Mouse (Mus musculus): ENCODE measurements around the gene Apbb1. TPM values are rescaled to one million over a fixed set of nuclear protein-coding genes. Genes with fewer than 3 reads are reported as not detected.

Apbb1 gene
- polyA plus RNA-seq, 1 experiment, result 16.8 TPM

- Histone ChIP-seq H3K27me3 (ENCODE audit: control insufficient read depth, insufficient read depth, low read length) (no peaks in the 10 kb centered on the region), H3K27ac (ENCODE audit: insufficient read depth, low read depth, low read length) (no peak overlapping the region), H3K4me1 (ENCODE audit: control insufficient read depth, insufficient read depth, insufficient read length, low read length) (no peaks in the 10 kb centered on the region), H3K4me3 (ENCODE audit: low read depth, low read length) (no peak overlapping the region), H3K36me3 (ENCODE audit: control insufficient read depth, insufficient read depth, low read length) (no peaks in the 10 kb centered on the region)
- WGBS, result 75% methylated on average over 3 of the region's 3 CpGs
- TF ChIP-seq POLR2A (IDR thresholded peaks at IDR 0.05; ENCODE audit: low read depth, low read length) (no peak), CTCF (IDR thresholded peaks at IDR 0.05; ENCODE audit: extremely low read depth, insufficient read length, insufficient replicate concordance, low read depth, low read length) (no peak)
Measured at GRCm38 (mm10) chr7:105563367-105563766, 18.1 kb downstream of the Apbb1 start.

GRCm38 (mm10) chr7:105562317-105562716 lies 19.1 kb downstream of the Apbb1 start:
- TF ChIP-seq POLR2A (IDR thresholded peaks at IDR 0.05; ENCODE audit: low read depth, low read length) (no peak), CTCF (IDR thresholded peaks at IDR 0.05; ENCODE audit: extremely low read depth, insufficient read length, insufficient replicate concordance, low read depth, low read length) (no peak)
- 69% methylated on average over 3 of the region's 3 CpGs for WGBS
- Histone ChIP-seq H3K36me3 (ENCODE audit: control insufficient read depth, insufficient read depth, low read length) (0 out of 2 replicates have a peak, but pooled peaks cover 2% of the 10 kb centered on the region), H3K4me3 (ENCODE audit: low read depth, low read length) (no peak overlapping the region), H3K27ac (ENCODE audit: insufficient read depth, low read depth, low read length) (no peak overlapping the region), H3K27me3 (ENCODE audit: control insufficient read depth, insufficient read depth, low read length) (no peaks in the 10 kb centered on the region), H3K4me1 (ENCODE audit: control insufficient read depth, insufficient read depth, insufficient read length, low read length) (no peaks in the 10 kb centered on the region)

- H3K4me3 ChIP-seq (ENCODE audit: low read depth, low read length), result no peak overlapping the region
- H3K27me3 ChIP-seq (ENCODE audit: control insufficient read depth, insufficient read depth, low read length), result no peaks in the 10 kb centered on the region
- TF ChIP-seq POLR2A (IDR thresholded peaks at IDR 0.05; ENCODE audit: low read depth, low read length) (no peak), CTCF (IDR thresholded peaks at IDR 0.05; ENCODE audit: extremely low read depth, insufficient read length, insufficient replicate concordance, low read depth, low read length) (no peak)
- H3K27ac ChIP-seq (ENCODE audit: insufficient read depth, low read depth, low read length), result no peak overlapping the region
- H3K4me1 ChIP-seq (ENCODE audit: control insufficient read depth, insufficient read depth, insufficient read length, low read length), result peaks cover 2% of the 10 kb centered on the region; the same call in 1 of the 2 replicates
- 0 out of 2 replicates have a peak, but pooled peaks cover 3% of the 10 kb centered on the region for H3K36me3 ChIP-seq (ENCODE audit: control insufficient read depth, insufficient read depth, low read length)
- WGBS, result 88% methylated on average over 9 of the region's 9 CpGs
Measured at GRCm38 (mm10) chr7:105559016-105559415, 22.4 kb downstream of the Apbb1 start.

GRCm38 (mm10) chr7:105557671-105558070 lies 23.8 kb downstream of the Apbb1 start:
- TF ChIP-seq POLR2A (IDR thresholded peaks at IDR 0.05; ENCODE audit: low read depth, low read length) (no peak), CTCF (IDR thresholded peaks at IDR 0.05; ENCODE audit: extremely low read depth, insufficient read length, insufficient replicate concordance, low read depth, low read length) (no peak)
- H3K4me3 ChIP-seq (ENCODE audit: low read depth, low read length), result no peak overlapping the region

GRCm38 (mm10) chr7:105556406-105556805 lies 25.0 kb downstream of the Apbb1 start:
- Histone ChIP-seq H3K27ac (ENCODE audit: insufficient read depth, low read depth, low read length) (no peak overlapping the region), H3K36me3 (ENCODE audit: control insufficient read depth, insufficient read depth, low read length) (0 out of 2 replicates have a peak, but pooled peaks cover 3% of the 10 kb centered on the region), H3K4me1 (ENCODE audit: control insufficient read depth, insufficient read depth, insufficient read length, low read length) (peaks cover 2% of the 10 kb centered on the region), H3K27me3 (ENCODE audit: control insufficient read depth, insufficient read depth, low read length) (no peaks in the 10 kb centered on the region), H3K4me3 (ENCODE audit: low read depth, low read length) (no peak overlapping the region)
- 83% methylated on average over 8 of the region's 8 CpGs for WGBS
- TF ChIP-seq CTCF (IDR thresholded peaks at IDR 0.05; ENCODE audit: extremely low read depth, insufficient read length, insufficient replicate concordance, low read depth, low read length) (no peak), POLR2A (IDR thresholded peaks at IDR 0.05; ENCODE audit: low read depth, low read length) (no peak)

More at GRCm38 (mm10) chr7:105557671-105558070, 23.8 kb downstream of the Apbb1 start:
- 83% methylated on average over 11 of the region's 11 CpGs for WGBS
- Histone ChIP-seq H3K27me3 (ENCODE audit: control insufficient read depth, insufficient read depth, low read length) (no peaks in the 10 kb centered on the region), H3K27ac (ENCODE audit: insufficient read depth, low read depth, low read length) (no peak overlapping the region), H3K36me3 (ENCODE audit: control insufficient read depth, insufficient read depth, low read length) (0 out of 2 replicates have a peak, but pooled peaks cover 3% of the 10 kb centered on the region), H3K4me1 (ENCODE audit: control insufficient read depth, insufficient read depth, insufficient read length, low read length) (peaks cover 2% of the 10 kb centered on the region)

- TF ChIP-seq POLR2A (IDR thresholded peaks at IDR 0.05; ENCODE audit: low read depth, low read length), result no peak
- no peak for TF ChIP-seq CTCF (IDR thresholded peaks at IDR 0.05; ENCODE audit: extremely low read depth, insufficient read length, insufficient replicate concordance, low read depth, low read length)
- no peaks in the 10 kb centered on the region for H3K27me3 ChIP-seq (ENCODE audit: control insufficient read depth, insufficient read depth, low read length)
- 0 out of 2 replicates have a peak, but pooled peaks cover 3% of the 10 kb centered on the region for H3K36me3 ChIP-seq (ENCODE audit: control insufficient read depth, insufficient read depth, low read length)
- peaks cover 2% of the 10 kb centered on the region for H3K4me1 ChIP-seq (ENCODE audit: control insufficient read depth, insufficient read depth, insufficient read length, low read length)
- no peak overlapping the region for H3K4me3 ChIP-seq (ENCODE audit: low read depth, low read length)
- no peak overlapping the region for H3K27ac ChIP-seq (ENCODE audit: insufficient read depth, low read depth, low read length)
- WGBS, result 94% methylated on average over 10 of the region's 10 CpGs
Measured at GRCm38 (mm10) chr7:105555571-105555970, 25.9 kb downstream of the Apbb1 start.

GRCm38 (mm10) chr7:105554212-105554942 lies 27.1 kb downstream of the Apbb1 start, which contains the start of gene Smpd1:
Gene Smpd1 (plus strand): TSS chr7:105554360.
- TF ChIP-seq CTCF (IDR thresholded peaks at IDR 0.05; ENCODE audit: extremely low read depth, insufficient read length, insufficient replicate concordance, low read depth, low read length) (no peak), POLR2A (IDR thresholded peaks at IDR 0.05; ENCODE audit: low read depth, low read length) (no peak)
- Histone ChIP-seq H3K27me3 (ENCODE audit: control insufficient read depth, insufficient read depth, low read length) (no peaks in the 10 kb centered on the region), H3K36me3 (ENCODE audit: control insufficient read depth, insufficient read depth, low read length) (0 out of 2 replicates have a peak, but pooled peaks cover 3% of the 10 kb centered on the region), H3K4me1 (ENCODE audit: control insufficient read depth, insufficient read depth, insufficient read length, low read length) (peaks cover 2% of the 10 kb centered on the region), H3K27ac (ENCODE audit: insufficient read depth, low read depth, low read length) (no peak within 1 kb of the TSS), H3K4me3 (ENCODE audit: low read depth, low read length) (peak within 1 kb of the TSS; percentile 76)
- WGBS, result 3% methylated on average over 26 of the region's 26 CpGs

Measured in small intestine, adult 2 months (tissue).